8 mouse cellular contexts compared by ENCODE assay signal in genomic region chr7:19935171-19935751, GRCm38 (mm10). TPM values are rescaled to one million over a fixed set of nuclear protein-coding genes. Genes with fewer than 3 reads are reported as not detected.
DNase-seq lines count a peak whose midpoint lies in the region.

No protein-coding gene starts in this region.

- intact Hi-C loops in heart, postnatal 36 days (cut with DNase I): loop anchor here (5.0 kb wide), 3 partner anchors 68 to 183 kb away; partner anchors contain the start of gene Nectin2

- peak; percentile 25 for DNase-seq in gastrocnemius, postnatal 25 days
- no peak for DNase-seq in gastrocnemius, adult 8-10 months (ENCODE audit: low spot score in 2 of 2)
- DNase-seq in adipocyte (ENCODE audit: low spot score): peak; percentile 83
- DNase-seq in heart, postnatal 36 days: peak; percentile 46 to 69
- peak; percentile 9 to 25 for DNase-seq in natural killer cell, adult 2 months (ENCODE audit: low spot score in 2 of 2)
- DNase-seq in cerebellum, adult 9-11 months: no peak
- DNase-seq in retina, postnatal 1 day: no peak
- DNase-seq in spleen, adult 12 weeks (ENCODE audit: low spot score): no peak

RNA-seq across cellular contexts. Expression of gene Pvr, which starts 14.3 kb away (rescaled TPM):
- 1 to 10 TPM; 5.6 to 6.1 TPM for total RNA-seq in gastrocnemius, postnatal 25 days (2021)
- total RNA-seq in gastrocnemius, adult 8-10 months (2022): 1 to 10 TPM; 4.3 to 6.7 (median 4.9) TPM
- 10 to 100 TPM; 19.8 to 25.0 TPM for total RNA-seq in heart, postnatal 36 days (2021)

RNA-seq across cellular contexts. Expression of gene Igsf23, which starts 15.3 kb away (rescaled TPM):
- not detected for total RNA-seq in gastrocnemius, postnatal 25 days (2021)
- not detected for total RNA-seq in gastrocnemius, adult 8-10 months (2022)
- total RNA-seq in heart, postnatal 36 days (2021): 1 to 10 TPM; 1.4 TPM

RNA-seq across cellular contexts. Expression of gene Ceacam20, which starts 30.0 kb away (rescaled TPM):
- not detected for total RNA-seq in gastrocnemius, postnatal 25 days (2021)
- not detected for total RNA-seq in gastrocnemius, adult 8-10 months (2022)
- total RNA-seq in heart, postnatal 36 days (2021): not detected

RNA-seq across cellular contexts. Expression of gene Ceacam19, which starts 47.5 kb away (rescaled TPM):
- not detected for total RNA-seq in gastrocnemius, postnatal 25 days (2021)
- total RNA-seq in gastrocnemius, adult 8-10 months (2022): not detected
- total RNA-seq in heart, postnatal 36 days (2021): not detected

RNA-seq across cellular contexts. Expression of gene Nlrp9b, which starts 56.0 kb away (rescaled TPM):
- total RNA-seq in gastrocnemius, postnatal 25 days (2021): not detected
- total RNA-seq in gastrocnemius, adult 8-10 months (2022): not detected
- total RNA-seq in heart, postnatal 36 days (2021): not detected

Comparison
In these comparisons a context has a peak if more than half of its experiments do, and no peak if none do; other contexts are left out.
1. DNase-seq: peak in gastrocnemius, postnatal 25 days (single experiment), adipocyte (single experiment), heart, postnatal 36 days (2 of 2) and natural killer cell, adult 2 months (2 of 2); none in gastrocnemius, adult 8-10 months (0 of 2), cerebellum, adult 9-11 months (single experiment), retina, postnatal 1 day (single experiment) and spleen, adult 12 weeks (single experiment).